Mouse (Mus musculus) gastrocnemius, adult 18-20 months (tissue): ENCODE results near the gene Slain2. TPM values are rescaled to one million over a fixed set of nuclear protein-coding genes. Genes with fewer than 3 reads are reported as not detected.

ENCODE experiments used
- DNase-seq: peaks from one replicate; pipeline ENCODE4 v3.0.0; 2021; ENCODE audit warnings: low spot score
- long read RNA-seq, 2 experiments: library from polyadenylated mRNA; stranded (forward); transcript quantifications; one replicate each; pipeline ENCODE4 v2.0.0; 2021
- total RNA-seq, 2 experiments: library from RNA; stranded (reverse); gene quantifications; 2 replicates each; pipeline ENCODE4 v1.2.3; 2021

Slain2 gene
- total RNA-seq, result 100 to 1,000 TPM; 107 to 133 TPM
- long read RNA-seq, experiment 1, full-length matches to known transcripts, result 230 of 259 reads
- long read RNA-seq, experiment 1, partial matches to known transcripts, result 28 of 259 reads
- long read RNA-seq, experiment 1, other reads (novel, unspliced or antisense), result 1 of 259 reads
- long read RNA-seq, experiment 2, full-length matches to known transcripts, result 170 of 211 reads
- long read RNA-seq, experiment 2, partial matches to known transcripts, result 8 of 211 reads
- long read RNA-seq, experiment 2, other reads (novel, unspliced or antisense), result 33 of 211 reads

GRCm38 (mm10) chr5:72913648-72914557, at the start of gene Slain2:
Gene Slain2 (plus strand): TSS chr5:72914304.
- DNase-seq, result peak; percentile 99

DNA sequence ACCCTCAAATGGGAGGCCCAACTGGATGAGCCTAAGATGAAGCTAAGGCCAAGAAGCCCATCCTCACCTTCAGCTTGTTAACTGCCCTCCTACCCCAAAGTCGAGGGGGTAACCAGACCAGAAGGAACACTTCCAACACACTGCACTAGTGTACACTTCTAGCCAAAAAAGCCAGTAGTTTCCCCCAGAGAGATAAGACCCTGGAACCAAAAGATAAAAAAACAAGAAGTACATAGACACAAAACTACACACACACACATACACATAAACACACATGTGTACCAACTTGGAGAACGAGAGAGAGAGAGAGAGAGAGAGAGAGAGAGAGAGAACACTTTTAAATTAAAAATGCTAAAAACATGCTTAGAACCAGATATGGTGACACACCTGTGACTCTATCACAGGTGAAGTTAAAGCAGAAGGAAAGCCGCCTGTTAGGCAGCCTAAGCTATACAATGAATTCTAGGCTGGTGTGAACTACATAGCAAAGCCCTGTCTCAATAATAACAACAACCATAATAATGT, 49.4 kb upstream of the Slain2 start:
- DNase-seq, result no peak

GRCm38 (mm10) chr5:72866260-72866905, 47.7 kb upstream of the Slain2 start:
- no peak for DNase-seq

- no peak for DNase-seq
Observed at GRCm38 (mm10) chr5:72867036-72867672, 47.0 kb upstream of the Slain2 start.

GRCm38 (mm10) chr5:72868091-72868875, 45.8 kb upstream of the Slain2 start, which contains the start of gene Tec:
Gene Tec (minus strand): TSS chr5:72868483.
- DNase-seq, result peak; percentile 88

- no peak for DNase-seq
Observed at GRCm38 (mm10) chr5:72869779-72870608, 44.1 kb upstream of the Slain2 start.

DNA sequence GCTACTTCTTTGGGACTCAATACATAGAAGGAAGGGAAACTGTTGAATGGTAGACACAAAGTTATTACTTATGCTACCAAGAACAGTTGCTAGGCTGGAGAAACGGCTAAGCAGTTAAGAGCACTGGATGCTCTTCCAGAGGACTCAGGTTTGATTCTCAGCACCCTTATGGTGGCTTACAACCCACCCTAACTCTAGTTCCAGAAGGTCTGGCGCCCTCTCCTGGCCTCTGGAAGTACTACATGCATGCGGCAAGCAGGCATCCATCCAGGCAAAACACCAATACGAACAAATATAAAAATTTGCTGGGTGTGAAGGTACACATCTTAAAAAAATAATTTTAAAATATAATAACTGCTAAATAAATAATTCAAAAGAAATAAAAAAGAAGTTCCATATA, 43.0 kb upstream of the Slain2 start:
- no peak for DNase-seq

- no peak for DNase-seq
Observed at GRCm38 (mm10) chr5:72879736-72880135, 34.4 kb upstream of the Slain2 start.

DNA sequence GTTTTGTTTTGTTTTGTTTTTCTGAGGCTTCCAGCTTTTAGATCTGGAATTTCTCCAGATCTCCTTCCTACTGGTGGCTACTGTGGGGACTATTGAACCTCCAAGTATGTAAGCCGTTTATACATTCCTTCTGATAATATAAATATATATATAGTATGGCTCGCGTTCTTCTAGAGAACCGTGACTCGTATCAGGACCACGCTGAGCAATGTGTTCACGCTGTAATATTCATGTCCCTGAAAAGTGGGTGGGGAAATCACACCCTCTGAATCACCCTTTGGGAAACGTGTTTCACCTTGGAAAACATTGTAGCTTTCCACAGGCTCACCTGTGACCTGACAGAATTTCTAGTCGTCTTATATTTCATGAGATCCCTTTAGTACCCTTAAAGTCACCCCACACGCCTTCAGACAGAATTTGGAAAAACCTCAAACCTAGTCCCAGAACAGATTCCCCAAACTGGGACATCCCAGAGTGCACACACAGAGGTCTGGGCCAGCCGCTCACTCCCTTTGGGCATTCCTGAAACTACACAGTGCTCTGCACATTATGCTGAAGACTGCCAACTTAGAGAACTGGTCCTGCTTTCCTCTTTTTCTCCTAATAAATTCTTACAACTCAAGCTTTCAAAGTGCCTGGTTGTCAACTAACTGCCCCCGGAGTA, 32.2 kb upstream of the Slain2 start:
- DNase-seq, result no peak

DNA sequence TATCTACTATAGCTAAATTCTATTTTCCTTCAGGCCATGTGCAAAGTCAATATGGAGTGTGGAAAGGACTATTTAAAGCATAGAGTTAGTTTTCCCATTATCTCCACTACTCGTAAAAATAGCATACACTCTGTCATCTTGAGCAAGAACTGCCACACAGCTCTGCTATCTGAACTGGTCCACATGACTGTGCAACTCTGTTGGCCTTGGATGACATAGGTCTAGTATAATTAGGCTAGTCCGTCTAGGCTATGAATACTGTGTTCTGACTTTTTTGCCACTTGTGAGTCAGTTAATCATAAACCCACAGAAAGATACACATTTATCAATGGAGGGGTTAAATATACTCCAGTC, 31.7 kb upstream of the Slain2 start:
- peak; percentile 14 for DNase-seq

DNA sequence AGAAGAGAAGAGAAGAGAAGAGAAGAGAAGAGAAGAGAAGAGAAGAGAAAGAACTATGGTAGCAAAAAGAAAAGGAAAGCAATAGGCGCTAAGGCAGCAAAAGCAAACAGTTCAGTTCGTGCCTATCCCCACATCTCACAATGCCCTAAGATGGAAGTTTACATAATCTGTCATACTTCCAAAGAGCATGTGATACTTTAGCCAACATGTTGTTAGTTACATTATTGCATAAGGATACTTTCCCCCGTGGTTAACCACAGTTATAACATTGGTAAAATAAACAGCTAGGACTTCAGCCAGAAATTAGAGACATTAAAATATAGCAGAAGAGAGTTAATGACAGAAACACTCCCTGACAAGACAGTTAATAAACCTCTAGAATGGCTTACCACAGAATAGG, 30.4 kb upstream of the Slain2 start:
- DNase-seq, result no peak

DNA sequence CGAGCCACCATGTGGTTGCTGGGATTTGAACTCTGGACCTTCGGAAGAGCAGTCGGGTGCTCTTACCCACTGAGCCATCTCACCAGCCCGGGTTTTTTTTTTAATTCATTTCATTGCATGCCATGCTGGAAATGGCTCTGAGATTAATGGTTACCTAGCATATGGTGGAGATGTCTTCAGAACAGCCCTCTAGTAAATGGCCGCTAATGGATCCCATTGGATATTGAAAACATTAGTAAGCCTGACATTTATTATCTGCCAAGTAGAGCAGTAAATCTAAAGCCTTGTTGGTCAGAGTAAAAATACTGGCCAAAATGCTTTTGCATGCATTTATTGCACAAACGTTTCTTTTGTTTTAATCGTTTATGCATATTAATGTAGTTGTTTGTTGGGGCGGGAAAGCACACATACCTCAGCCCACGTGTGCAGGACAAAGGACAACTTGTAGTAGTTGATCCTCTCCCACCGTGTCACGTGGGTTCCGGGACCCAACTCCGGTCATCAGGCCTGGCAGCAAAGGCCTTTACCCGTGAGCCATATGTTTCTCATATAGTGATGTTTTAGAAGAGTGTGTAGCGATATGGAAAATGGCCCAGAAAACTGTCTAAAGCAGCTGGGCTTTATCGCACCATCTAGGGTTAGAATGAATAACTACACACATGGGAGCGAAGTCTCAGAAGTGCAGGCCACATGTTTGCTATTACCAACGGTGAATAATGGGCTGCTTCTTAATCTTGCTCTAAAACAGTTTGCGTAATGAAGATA, 27.5 kb upstream of the Slain2 start:
- no peak for DNase-seq

DNA sequence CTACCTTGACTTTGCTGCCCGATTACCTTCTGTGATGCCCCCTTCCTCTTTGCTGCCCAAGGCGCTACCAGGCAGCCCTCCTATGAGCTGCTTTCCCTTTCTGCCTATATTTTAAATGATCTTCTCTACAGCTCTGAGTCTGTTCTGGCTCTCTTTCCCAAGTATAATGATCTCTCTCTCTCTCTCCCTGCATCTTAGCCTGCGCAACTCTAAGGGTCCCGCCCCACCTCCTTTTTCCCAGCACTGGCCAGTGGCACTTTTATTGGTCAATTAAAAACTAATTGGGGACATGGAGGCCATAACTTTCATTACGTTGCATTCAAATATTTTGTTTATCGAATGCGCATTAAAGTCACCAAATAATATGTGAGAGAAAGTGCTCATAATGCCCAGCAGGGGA, 25.8 kb upstream of the Slain2 start:
- no peak for DNase-seq

DNA sequence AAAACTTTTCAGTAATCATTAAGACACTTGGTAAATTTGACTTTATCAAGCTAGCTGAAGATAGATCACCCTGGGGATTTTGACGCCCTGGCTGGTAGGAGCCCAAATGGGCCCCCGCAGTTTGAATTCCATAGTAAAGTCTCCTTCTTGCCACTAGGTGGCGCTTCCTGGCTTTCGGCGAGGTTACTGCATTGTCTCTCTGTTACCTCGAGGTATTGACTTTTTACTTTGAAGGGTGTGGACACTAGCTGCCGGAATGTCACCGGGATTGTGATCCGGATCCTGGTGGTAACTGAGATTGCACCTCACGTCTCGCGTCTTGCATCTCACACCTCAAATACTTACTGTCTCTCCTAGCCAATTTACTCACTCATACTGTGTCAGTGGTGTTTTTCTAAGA, 22.6 kb upstream of the Slain2 start:
- peak; percentile 65 for DNase-seq

DNA sequence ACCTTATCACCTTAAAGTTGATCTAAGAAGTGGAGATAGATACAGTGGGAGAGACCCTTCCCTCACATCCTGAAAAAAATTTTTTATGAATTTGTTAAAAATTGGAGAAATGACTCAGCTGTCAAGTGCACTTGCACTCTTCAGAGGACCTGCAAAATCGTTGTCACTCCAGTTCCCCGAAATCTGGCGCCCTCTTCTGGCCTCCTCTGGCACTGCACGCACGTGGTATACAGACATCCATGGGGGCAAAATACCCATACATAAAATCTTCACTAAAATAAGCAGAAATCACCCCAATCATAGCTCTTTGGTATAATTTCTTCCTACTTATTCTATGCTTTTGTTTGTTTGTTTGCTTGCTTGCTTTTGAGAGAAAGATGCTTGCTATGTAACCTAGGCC, 20.1 kb upstream of the Slain2 start:
- no peak for DNase-seq

DNA sequence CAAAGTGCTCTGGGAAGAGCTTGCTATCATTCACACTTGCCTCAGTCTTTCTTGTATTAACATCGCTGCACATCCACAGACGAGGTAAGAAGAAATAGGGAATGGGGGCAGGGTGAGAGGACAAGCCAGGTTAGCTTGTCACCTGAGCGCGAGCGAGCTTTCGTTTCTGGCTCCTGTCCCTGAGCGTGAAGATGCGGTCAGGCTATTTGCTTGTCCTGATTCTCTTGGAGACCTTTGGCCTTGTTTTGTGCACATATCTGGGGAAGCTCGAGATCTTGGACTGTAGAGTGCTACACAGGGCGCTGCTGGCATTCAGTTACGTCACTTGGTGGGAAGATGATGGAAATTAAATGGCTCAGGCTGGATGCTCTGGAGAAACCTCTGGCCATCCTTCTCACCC, 18.8 kb upstream of the Slain2 start:
- no peak for DNase-seq

DNA sequence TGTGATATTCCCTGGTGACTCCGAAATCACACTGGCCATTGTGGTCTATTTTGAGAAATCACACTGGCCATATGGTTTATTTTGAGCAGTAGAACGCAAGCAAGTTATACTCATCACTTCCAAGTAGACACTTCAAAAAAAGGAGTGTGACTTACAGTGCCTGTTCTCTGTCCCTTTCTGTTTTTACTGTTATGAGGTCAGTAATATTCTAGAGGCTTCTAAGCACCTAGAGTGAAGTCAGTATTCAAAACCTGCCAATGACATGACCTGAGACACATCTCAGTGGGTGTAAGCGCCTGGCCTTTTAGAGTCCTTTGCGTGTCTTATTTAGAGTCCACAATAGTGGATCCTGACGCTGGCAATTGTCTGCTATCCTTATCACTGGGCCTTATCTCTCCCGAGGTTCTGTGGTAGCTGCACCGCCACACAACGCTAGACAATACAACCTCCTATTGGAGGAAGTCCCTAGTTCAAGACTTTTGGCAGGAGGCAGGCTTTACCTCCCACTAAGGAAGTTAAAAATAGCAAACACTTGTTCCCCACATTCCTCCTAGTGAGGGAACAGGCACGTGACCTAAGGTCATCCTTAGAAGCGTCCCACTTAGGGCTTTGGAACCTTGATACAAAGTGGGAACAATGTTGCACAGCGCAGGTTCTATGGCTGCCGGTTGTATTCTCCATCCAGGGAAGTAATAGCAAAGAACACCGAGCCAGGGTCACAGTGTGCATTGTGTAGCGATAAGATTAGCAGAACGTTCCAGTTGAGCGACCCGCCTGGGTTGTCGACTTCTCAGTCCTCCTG, 17.4 kb upstream of the Slain2 start:
- no peak for DNase-seq

- DNase-seq, result no peak
Observed at GRCm38 (mm10) chr5:72897998-72898397, 16.1 kb upstream of the Slain2 start.
